Mouse (Mus musculus) megakaryocyte, embryonic 14.5 days (primary cell): ENCODE measurements around the gene Abcb6.

Experiments used
- FLI1 ChIP-seq: IDR thresholded peaks from 2 replicates; pipeline ENCODE4 v1.6.1; 2012; ENCODE audit warnings: low read length, inconsistent platforms, mixed read lengths
- GATA1 ChIP-seq: IDR thresholded peaks from 3 replicates; pipeline ENCODE4 v1.6.1; 2012; ENCODE audit warnings: mixed read lengths, low read length, inconsistent platforms, borderline replicate concordance

GRCm38 (mm10) chr1:75213096-75213495, 32.9 kb upstream of the Abcb6 start:
- peak; percentile 51; the same call in 1 of the 3 replicates for TF ChIP-seq GATA1
- TF ChIP-seq FLI1 = peak; percentile 80; the same call in 1 of the 2 replicates
